Mouse (Mus musculus): ENCODE data around the gene Snx22.

DNA sequence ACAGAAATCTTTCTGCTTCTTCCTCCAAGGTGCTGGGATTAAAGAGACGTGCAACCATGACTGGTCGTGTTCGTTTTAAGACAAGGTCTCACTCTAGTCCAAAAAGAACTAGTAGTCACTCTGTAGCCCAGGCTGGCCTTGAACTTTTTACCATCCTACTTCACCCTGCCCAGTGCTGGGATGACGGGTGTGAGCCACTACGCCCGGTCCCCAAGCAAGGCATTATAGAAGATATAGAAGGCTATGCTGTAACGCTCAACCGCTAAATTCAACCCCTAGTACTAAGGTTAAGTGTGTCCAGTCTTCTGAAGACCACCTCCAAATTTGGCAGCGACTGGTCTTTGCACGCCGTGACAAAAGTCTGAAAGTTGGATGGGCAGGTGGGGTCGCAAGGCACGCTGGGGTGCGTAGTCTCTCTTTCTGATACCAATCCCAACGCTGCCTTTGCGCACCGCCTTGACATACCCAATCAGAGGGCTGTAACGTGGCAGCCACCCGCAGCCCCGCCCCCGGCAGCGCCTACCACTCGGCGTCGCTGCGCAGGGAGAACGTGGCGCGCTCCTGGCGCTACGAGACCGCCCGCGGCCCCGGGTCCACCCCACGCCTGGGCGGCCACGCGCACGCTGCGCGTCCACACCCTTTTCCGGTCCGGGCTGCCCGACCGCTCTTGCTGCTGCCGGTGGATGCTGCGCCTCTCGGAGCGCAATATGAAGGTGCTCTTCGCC lies 9.8 kb downstream of the Snx22 start, which contains the start of gene Ppib:
- TF ChIP-seq CTCF (conservative IDR thresholded peaks at IDR 0.05; ENCODE audit: insufficient read depth, insufficient read length, low read depth, low read length): no peak
- TF ChIP-seq POLR2A (IDR thresholded peaks at IDR 0.05; ENCODE audit: low read depth, low read length): peak; percentile 74

All from kidney, adult 2 months (tissue).